Mouse (Mus musculus) heart, postnatal 14 days (tissue): ENCODE measurements around the gene Atrnl1. TPM values are rescaled to one million over a fixed set of nuclear protein-coding genes. Genes with fewer than 3 reads are reported as not detected.

Source experiments
- DNase-seq, 2 experiments: peaks; one replicate each; pipeline ENCODE4 v3.0.0; 2021 to 2022
- intact Hi-C: fragments of 180-260 bp; cut with DNase I; formaldehyde crosslinking; loops from one replicate; pipeline ENCODE4 v1.15.1; 2025
- total RNA-seq, 2 experiments: library from RNA; stranded (reverse); gene quantifications; 2 replicates each; pipeline ENCODE4 v1.2.3; 2021

The Atrnl1 gene
- total RNA-seq, 2 experiments from 2014 or later = 19.2 to 21.5 TPM

GRCm38 (mm10) chr19:58051905-58052304, 441.1 kb downstream of the Atrnl1 start:
- no peak for DNase-seq
- intact Hi-C loops = no loop called here

- no peak for DNase-seq
- intact Hi-C loops = no loop called here
Measured at GRCm38 (mm10) chr19:58052444-58053135, 441.8 kb downstream of the Atrnl1 start.

DNA sequence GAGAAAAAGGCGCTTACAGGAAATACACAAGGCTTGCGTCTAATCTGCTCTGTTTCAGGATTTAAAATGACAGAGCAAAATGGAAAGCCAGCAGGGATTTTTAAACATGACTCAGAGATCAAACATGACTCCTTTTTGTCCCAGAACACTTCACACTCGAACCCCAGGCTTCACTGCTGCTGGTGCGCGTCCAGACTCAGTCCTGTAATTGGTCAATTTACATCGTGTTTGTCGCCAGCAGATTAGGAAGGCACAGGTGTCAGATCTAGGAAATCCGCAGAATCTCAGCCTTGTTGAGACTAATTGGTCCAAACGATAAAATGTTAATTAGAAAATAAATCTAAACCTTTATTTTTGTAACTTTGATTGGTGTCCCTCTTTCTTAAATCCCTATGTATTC, 448.9 kb downstream of the Atrnl1 start:
- intact Hi-C loops = no loop called here

GRCm38 (mm10) chr19:58060199-58060853, 449.5 kb downstream of the Atrnl1 start:
- intact Hi-C loops = no loop called here
- no peak for DNase-seq

More for the DNA sequence above, 448.9 kb downstream of the Atrnl1 start:
- no peak for DNase-seq

- DNase-seq = no peak
- intact Hi-C loops = no loop called here
Measured at GRCm38 (mm10) chr19:58060854-58061358, 450.1 kb downstream of the Atrnl1 start.

GRCm38 (mm10) chr19:58061933-58062332, 451.1 kb downstream of the Atrnl1 start:
- intact Hi-C loops = no loop called here
- no peak for DNase-seq

DNA sequence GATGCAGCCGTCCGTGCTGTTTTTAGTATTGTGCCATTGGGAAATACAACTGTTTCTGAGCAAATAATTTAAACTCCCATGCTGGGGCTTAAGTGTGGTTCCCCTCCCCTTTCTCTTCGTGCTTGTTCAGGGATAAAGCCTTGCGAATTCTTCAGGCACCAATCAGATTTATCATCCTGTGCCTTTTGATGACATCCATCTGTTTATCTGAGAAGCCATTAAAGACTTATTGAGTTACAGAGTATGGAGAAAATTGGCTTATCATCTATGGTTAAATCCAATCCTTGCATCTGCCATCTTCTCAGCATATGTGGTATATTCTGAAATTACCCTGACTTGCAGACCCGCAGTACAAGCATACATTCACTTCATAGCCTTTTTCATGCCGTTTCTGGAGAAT, 452.7 kb downstream of the Atrnl1 start:
- no peak for DNase-seq
- intact Hi-C loops = no loop called here

DNA sequence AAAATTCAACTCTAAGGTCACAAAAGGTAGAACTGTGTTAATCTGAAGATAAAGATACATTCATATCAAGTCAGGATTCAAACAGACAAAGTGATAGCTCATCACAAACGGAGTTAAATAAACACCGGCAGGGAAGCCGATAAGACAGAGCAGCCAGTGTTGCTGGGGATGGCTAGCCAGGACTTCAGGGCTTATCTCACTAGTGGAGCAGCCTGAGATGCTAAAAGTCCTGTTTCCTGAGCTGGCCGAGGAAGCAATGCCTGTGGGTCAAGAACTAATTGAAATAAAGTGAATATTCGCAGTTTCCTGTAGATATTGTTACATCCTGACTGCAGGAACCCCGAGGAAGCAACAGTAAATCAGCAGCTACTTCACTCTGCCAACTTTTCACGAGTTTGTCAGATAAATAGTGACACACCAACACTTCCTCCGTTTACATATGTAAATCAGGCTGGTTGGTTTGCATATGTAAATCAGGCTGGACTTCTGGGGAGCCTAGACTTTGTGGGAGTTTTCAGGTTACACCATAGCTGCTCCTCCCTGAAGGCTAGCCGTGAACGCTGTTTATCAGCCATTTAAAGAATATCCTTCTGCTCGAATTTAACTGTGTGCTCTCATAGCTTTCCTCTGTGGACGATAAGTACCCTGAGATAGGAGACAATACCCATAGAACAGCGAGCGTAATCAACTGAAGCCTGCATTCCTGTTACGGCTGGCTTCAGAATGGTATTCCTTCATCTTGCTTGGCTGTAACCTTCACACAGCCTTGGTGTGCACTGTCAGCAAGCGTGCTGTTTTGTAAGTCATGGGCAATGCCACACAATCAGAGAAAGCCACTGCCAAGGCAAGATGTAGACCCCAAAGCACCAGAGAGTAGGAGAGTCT, 453.5 kb downstream of the Atrnl1 start:
- no peak for DNase-seq
- intact Hi-C loops = no loop called here

DNA sequence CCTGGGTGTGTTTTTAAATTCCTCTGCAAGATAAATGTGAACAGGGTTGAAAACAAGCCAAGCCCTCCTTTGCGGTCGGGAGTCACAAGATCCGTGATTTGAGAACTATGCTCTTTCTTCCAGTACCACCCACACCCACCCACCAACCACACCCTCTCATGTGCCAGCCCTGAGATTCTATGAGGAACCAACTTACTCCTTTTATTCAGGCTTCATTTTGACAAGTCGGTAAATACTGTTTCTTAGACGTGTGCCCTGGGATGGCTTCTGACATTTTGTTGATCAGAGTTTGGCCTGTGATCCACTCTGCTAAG, 454.1 kb downstream of the Atrnl1 start:
- intact Hi-C loops = no loop called here
- DNase-seq = no peak

DNA sequence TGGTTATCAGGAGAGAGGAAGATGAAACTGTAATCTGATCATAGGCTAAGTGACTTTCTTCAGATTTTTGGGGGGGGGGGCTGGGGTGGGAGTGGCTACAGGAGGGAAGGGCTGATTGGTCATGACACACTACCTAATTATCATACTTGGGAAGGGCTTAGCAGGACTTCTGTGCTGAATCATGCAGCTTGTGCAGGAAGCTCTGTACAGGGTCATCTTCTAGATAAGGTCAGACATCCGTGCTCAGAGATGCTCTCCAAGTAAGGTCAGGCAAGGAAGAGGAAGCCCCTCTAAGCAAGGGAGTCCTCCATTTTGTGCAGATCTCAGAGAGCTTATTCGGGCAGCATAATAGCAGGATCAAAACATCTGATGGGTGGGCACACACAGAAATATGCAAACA, 454.7 kb downstream of the Atrnl1 start:
- no peak for DNase-seq
- intact Hi-C loops = no loop called here

GRCm38 (mm10) chr19:58068114-58068513, 457.3 kb downstream of the Atrnl1 start:
- DNase-seq = no peak
- intact Hi-C loops = no loop called here

- intact Hi-C loops = no loop called here
- DNase-seq = no peak
Measured at GRCm38 (mm10) chr19:58068958-58069357, 458.1 kb downstream of the Atrnl1 start.

DNA sequence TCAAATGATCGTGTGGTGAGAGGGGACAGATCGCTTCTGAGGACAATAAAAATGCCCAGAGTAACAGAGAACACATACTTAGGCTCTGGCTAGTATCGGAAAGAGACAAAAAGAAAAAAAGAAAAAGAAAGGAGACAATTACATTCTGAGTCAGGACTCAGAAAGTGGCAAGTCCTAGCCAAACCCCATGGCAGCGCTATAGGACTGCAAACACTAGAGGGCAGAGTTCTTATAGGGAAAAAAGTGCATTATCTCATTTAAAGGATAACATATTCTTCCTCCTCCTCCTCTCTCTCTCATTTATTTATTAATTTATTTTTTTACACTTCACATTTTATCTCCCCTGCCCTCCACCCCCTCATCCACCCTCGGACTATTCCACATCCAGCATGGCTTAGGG, 461.6 kb downstream of the Atrnl1 start:
- intact Hi-C loops = loop anchor here (5.0 kb wide), 1 partner anchor 395 kb away; no protein-coding TSS in a partner anchor
- DNase-seq = no peak

- intact Hi-C loops = loop anchor here (5.0 kb wide), 1 partner anchor 394 kb away; no protein-coding TSS in a partner anchor
- no peak for DNase-seq
Measured at GRCm38 (mm10) chr19:58072846-58073245, 462.0 kb downstream of the Atrnl1 start.

- DNase-seq = no peak
- intact Hi-C loops = no loop called here
Measured at GRCm38 (mm10) chr19:58075252-58075651, 464.4 kb downstream of the Atrnl1 start.

DNA sequence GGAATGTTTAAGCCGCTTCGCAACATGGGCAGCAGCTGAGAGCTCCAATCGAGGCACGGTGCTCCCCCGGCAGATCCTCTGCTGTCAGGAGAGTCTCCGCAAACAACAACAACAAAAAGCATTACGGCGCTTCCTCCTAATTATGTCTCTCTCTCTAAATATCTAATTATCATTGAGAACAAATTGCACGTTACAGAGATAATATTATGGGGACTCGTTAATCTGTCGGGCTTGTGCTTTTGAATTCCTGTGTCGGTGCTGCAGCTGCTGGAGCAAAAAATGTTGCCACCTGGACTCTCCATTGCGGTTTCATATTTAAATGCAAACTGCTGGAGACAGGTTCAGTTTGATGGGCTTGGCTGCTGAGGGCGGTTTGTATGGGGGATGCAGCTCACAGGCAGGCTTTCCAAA, 466.1 kb downstream of the Atrnl1 start:
- DNase-seq = no peak
- intact Hi-C loops = no loop called here

- intact Hi-C loops = no loop called here
- no peak for DNase-seq
Measured at GRCm38 (mm10) chr19:58077529-58078070, 466.8 kb downstream of the Atrnl1 start.

DNA sequence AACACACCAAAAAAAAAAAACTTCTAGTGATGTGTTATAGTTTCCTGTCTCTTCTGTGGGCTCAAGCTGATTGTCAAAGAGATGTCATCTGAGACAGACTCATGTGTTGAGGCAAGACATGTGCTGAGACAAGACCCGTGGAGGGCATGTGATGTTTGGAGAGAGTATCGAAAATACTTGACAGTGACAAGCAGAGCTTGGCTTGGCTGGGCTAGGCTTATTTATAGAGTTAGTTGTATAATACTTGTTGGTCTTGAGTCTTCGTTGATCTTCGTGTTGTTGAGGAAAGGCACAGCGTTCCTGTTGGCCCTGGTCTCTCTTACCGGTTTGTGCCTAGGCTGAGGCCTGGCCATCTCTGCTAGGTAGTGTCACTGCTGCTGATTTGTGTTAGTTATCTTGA, 469.3 kb downstream of the Atrnl1 start:
- DNase-seq = no peak
- intact Hi-C loops = no loop called here

DNA sequence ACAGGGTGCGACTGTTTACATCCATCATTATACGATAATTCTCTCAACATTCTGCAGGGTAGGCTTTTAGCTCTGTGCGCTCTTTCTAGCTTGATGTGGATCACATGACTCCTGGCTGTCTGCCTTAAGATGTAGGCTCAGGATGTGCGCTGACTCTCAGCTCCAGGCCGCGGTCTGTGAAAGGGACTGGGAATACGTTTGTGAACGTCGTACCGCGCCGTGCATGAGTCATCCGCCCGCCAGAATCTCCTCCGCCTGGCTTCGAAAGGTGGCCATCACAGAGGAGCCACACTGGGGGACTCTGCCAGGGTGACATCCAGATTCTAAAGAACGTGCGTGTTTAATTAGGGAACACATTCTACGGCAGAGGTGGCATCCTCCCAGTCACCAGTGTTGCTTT, 471.9 kb downstream of the Atrnl1 start:
- DNase-seq = no peak
- intact Hi-C loops = no loop called here

DNA sequence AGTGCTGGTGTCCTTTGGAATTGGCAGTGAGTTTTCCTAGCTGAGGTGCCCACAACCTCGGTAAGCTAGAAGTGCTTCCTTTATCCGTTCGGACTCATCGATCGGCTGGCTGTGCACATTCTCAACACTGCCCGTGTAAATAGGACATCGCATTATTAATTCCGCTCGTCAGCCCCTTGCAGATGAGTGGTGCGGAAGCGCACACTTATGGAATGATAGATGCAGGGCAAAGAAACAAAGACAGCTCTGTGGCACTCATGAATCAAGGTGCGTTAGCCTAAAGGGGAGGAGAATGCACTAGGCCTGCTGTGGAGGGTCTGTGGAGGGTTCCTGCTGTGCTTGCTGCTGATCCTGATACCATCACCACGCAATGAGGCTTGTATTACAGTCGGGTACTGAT, 474.0 kb downstream of the Atrnl1 start:
- intact Hi-C loops = no loop called here

DNA sequence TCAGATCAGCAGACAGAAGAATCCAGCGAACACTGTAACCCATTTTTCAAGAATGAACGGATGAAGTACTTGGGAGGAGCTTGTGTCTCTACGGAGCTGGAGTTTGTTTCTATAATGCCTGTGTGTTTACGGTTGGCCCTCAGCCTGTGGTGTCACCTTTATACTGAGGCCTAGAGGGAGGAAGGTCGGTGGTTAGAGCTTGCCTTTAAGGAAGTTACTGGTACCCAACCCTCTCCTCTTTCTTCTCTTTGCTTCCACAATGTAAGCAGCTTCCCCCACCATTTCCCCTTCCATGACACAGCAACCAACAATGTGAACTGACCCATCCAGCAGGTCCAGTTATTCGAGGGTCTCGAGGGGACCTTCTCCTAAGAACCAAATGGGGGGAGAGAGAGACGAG, 475.9 kb downstream of the Atrnl1 start:
- DNase-seq = no peak
- intact Hi-C loops = no loop called here

More for the DNA sequence above, 474.0 kb downstream of the Atrnl1 start:
- DNase-seq = no peak
